Mouse (Mus musculus): ENCODE measurements around the gene Lrrc73. TPM values are rescaled to one million over a fixed set of nuclear protein-coding genes. Genes with fewer than 3 reads are reported as not detected.

Lrrc73 gene
- 56.8 and 63.4 TPM in 2 replicates for polyA plus RNA-seq (2012; rRNA removed)

DNA sequence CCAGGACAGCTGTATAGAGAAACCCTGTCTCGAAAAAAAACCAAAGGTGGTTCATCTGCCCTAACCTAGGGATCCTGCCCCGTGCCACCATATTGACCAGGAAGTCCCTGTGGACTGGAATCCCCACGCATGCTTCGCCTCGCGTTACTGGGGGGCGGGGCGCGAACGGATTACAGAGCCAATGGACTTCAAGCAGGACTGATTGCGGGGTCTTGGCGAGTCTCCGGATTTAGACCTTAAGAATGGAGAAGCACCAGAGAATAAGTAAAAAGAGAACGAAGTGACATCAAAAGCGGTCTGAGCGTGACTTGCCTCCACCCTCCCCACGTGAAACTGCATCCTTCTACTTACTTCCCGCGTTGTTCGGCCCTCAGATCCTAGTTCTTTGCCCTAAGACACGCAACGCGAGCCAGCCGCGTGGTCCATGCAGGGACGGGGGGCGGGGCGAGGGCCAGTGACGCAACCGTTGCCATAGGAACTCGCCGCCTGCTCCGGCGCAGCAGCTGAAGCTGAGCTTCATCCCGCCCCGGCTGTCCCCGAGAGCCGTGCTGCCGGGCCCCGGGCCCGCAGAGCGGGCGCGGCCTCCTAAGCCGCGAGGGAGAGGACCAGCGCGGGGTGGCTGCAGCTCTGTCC is at the start of gene Lrrc73:
Gene Lrrc73 (plus strand): TSS at position 80 of the 633 bp plus-strand sequence.

DNA sequence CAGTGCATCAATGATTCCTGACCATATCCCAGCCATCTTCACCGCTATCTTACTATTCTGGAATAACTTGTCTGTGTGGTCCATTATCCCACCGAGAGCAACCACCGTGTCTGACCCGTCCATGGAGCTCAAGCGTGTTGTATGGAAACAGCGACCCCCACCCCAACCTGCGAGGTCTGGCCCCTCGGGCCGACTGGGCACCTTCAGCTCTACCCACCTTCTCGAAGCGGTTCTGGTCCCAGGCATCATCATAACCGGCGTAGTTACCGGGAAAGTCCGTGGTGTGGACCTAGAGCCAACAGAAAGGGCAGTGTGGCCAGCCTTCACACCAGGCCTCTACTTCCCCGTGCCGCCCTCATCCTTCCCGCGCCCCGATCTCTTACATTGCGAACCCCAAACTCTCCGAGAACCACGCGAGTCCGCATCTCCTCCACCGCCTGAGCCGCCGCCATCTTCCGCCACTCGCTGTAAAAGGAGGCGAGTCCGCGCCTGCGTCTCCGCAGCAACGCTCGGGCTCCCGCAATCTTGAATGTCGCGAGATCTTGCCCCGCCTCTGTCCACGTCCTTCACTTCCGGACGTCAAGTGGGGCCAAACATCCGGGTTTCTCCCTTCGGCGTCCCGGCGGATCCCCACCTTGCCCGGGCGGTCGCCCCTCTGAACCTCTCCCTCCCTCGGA is 5.7 kb upstream of the Lrrc73 start, which contains the start of the genes Polr1c and Yipf3:
Gene Polr1c (minus strand): TSS at position 543 of the 677 bp plus-strand sequence.
Gene Yipf3 (plus strand): TSS at position 569 of the 677 bp plus-strand sequence.

DNA sequence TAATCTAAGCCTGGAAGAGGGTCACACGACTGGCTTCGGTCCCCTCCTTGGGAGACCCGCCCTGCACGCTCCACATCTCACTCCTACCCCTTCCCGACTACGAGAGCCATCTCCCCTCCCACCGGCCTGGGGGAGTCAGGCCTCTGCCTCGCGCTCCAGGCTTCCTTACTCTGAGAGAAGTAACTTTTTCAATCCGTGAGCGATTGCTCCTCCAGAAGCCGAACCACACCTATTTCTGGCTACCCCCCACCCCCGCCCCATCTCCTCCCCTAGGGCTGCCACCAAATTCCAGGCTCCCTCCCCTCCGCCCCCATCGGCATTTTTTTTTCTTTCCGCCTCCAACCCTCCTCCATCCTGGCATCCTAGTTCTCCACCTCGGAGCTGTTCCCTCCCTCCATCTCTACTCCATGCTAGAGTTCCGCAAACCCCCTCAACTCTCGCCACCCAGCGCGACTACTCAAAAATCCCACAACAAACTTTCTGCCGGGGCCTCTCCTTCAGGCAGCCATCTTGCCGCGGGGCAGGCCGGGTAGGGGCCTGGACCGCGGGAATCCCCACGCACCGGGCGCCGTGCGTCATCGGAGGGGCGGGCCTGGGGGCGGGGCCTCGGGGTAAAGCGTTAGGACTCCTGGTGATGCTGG is 29.3 kb downstream of the Lrrc73 start, which contains the start of gene Tjap1:
Gene Tjap1 (minus strand): TSS at position 544 of the 641 bp plus-strand sequence.

DNA sequence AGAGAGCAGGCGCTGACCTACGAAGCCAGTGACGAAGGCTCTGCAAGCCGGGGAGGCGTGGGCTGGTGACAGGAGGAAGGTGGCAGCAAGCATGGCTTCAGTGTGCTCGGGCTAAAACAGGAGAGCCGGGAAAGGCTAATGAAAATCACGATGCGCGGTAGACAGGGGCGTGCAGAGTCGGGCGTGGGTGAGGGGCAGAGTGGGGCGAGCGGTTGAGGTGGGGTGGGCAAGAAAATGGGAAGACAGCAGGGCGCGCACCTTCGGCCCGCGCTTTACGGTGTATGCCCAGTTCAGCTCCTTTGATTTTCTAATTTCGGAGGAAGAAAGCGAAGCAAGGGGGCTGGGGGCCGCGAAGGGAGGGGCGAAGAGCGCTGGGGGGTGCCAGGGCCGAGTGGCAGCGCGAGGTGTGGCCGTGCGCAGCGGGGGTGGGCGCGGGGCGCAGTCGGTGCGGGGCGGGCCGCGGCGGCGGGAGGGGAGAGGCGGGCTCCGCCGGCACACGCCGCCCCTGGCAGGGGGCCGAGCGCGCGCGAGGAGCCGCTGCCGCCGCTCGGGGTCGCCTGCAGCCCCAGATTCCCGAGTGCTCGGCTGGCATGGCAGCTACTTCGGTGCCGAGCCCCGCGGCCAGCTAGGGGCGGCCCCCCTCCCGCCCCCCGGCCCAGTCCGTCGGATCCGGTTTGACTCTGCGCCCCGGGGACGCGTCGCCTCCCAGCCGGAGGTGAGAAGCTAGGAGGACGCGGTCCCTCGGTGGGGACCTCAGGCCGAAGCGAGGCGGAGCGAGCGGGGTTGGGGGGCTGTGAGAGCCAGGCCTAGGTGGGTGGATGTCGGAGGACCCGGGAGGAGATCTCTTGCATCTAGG is 44.3 kb downstream of the Lrrc73 start, which contains the start of gene Dlk2:
Gene Dlk2 (plus strand): TSS at position 58 of the 856 bp plus-strand sequence.

Other genes starting within 250 kb of the Lrrc73 start
- 249 and 260 TPM in 2 replicates for gene Vegfa, start 221.2 kb upstream of the Lrrc73 start, polyA plus RNA-seq (2012; rRNA removed)
- 90.2 and 93.1 TPM in 2 replicates for gene Mrps18a, start 142.5 kb upstream of the Lrrc73 start, polyA plus RNA-seq (2012; rRNA removed)
- 67.7 and 69.6 TPM in 2 replicates for gene Rsph9, start 109.3 kb upstream of the Lrrc73 start, polyA plus RNA-seq (2012; rRNA removed)
- 21.1 and 23.4 TPM in 2 replicates for gene Mad2l1bp, start 100.0 kb upstream of the Lrrc73 start, polyA plus RNA-seq (2012; rRNA removed)
- 198 and 200 TPM in 2 replicates for gene Gtpbp2, start 92.5 kb upstream of the Lrrc73 start, polyA plus RNA-seq (2012; rRNA removed)
- 9.1 and 9.4 TPM in 2 replicates for gene Polh, start 50.9 kb upstream of the Lrrc73 start, polyA plus RNA-seq (2012; rRNA removed)
- 45.4 and 48.5 TPM in 2 replicates for gene Xpo5, start 50.7 kb upstream of the Lrrc73 start, polyA plus RNA-seq (2012; rRNA removed)
- gene Polr1c, start 5.5 kb upstream of the Lrrc73 start, polyA plus RNA-seq (2012; rRNA removed) = 108 and 110 TPM in 2 replicates
- gene Yipf3, start 5.5 kb upstream of the Lrrc73 start, polyA plus RNA-seq (2012; rRNA removed) = 59.5 and 62.7 TPM in 2 replicates
- gene Tjap1, start 29.5 kb downstream of the Lrrc73 start, polyA plus RNA-seq (2012; rRNA removed) = 42.6 and 47.1 TPM in 2 replicates
- 153 and 156 TPM in 2 replicates for gene Dlk2, start 43.9 kb downstream of the Lrrc73 start, polyA plus RNA-seq (2012; rRNA removed)
- 11.9 and 12.2 TPM in 2 replicates for gene Abcc10, start 74.8 kb downstream of the Lrrc73 start, polyA plus RNA-seq (2012; rRNA removed)
- gene Zfp318, start 130.2 kb downstream of the Lrrc73 start, polyA plus RNA-seq (2012; rRNA removed) = 37.3 and 42.2 TPM in 2 replicates
- gene Crip3, start 175.4 kb downstream of the Lrrc73 start, polyA plus RNA-seq (2012; rRNA removed) = 12.4 and 16.1 TPM in 2 replicates
- gene Slc22a7, start 184.9 kb downstream of the Lrrc73 start, polyA plus RNA-seq (2012; rRNA removed) = 0.11 and 0.14 TPM in 2 replicates
- gene Ttbk1, start 234.1 kb downstream of the Lrrc73 start, polyA plus RNA-seq (2012; rRNA removed) = 19.9 and 24.9 TPM in 2 replicates
- 11.2 and 13.1 TPM in 2 replicates for gene Dnph1, start 243.2 kb downstream of the Lrrc73 start, polyA plus RNA-seq (2012; rRNA removed)